Mouse (Mus musculus) brown adipose tissue, adult 24 weeks (tissue): ENCODE data around the gene Slc5a5. TPM values are rescaled to one million over a fixed set of nuclear protein-coding genes. Genes with fewer than 3 reads are reported as not detected.

ENCODE experiments used
- polyA plus RNA-seq: library from polyadenylated mRNA; stranded (reverse); fragments of >200 nt; gene quantifications from 2 replicates; pipeline ENCODE4 v1.2.4, GENCODE M21; 2012; ENCODE audit not compliant: missing spikeins, insufficient read depth, insufficient read length

Gene Slc5a5
- polyA plus RNA-seq, 1 experiment = not detected

Other genes starting within 250 kb of the Slc5a5 start
- gene Pgpep1, start 232.4 kb downstream of the Slc5a5 start, polyA plus RNA-seq = 31.0 and 37.7 TPM in 2 replicates
- 89.4 and 121 TPM in 2 replicates for gene Lsm4, start 219.5 kb downstream of the Slc5a5 start, polyA plus RNA-seq
- 106 and 111 TPM in 2 replicates for gene Jund, start 193.8 kb downstream of the Slc5a5 start, polyA plus RNA-seq
- gene Iqcn, start 189.3 kb downstream of the Slc5a5 start, polyA plus RNA-seq = not detected in 2 replicates
- not detected in 2 replicates for gene Gm3336, start 174.2 kb downstream of the Slc5a5 start, polyA plus RNA-seq
- gene Pde4c, start 169.0 kb downstream of the Slc5a5 start, polyA plus RNA-seq = 0.36 and 1.7 TPM in 2 replicates
- gene Rab3a, start 138.1 kb downstream of the Slc5a5 start, polyA plus RNA-seq = 18.1 and 21.3 TPM in 2 replicates
- 74.5 and 79.8 TPM in 2 replicates for gene Mpv17l2, start 131.8 kb downstream of the Slc5a5 start, polyA plus RNA-seq
- 9.8 and 11.3 TPM in 2 replicates for gene Pik3r2, start 116.0 kb downstream of the Slc5a5 start, polyA plus RNA-seq
- 2.5 and 2.9 TPM in 2 replicates for gene Mast3, start 87.7 kb downstream of the Slc5a5 start, polyA plus RNA-seq
- not detected in 2 replicates for gene Il12rb1, start 84.3 kb downstream of the Slc5a5 start, polyA plus RNA-seq
- 1.3 and 5.0 TPM in 2 replicates for gene Arrdc2, start 53.0 kb downstream of the Slc5a5 start, polyA plus RNA-seq
- gene Kcnn1, start 29.5 kb downstream of the Slc5a5 start, polyA plus RNA-seq = 5.8 and 6.0 TPM in 2 replicates
- gene Ccdc124, start 18.8 kb downstream of the Slc5a5 start, polyA plus RNA-seq = 54.5 and 60.6 TPM in 2 replicates
- 822 and 1,180 TPM in 2 replicates for gene Rpl18a, start 4.7 kb upstream of the Slc5a5 start, polyA plus RNA-seq
- 3.0 and 3.4 TPM in 2 replicates for gene Map1s, start 13.2 kb upstream of the Slc5a5 start, polyA plus RNA-seq